ENCODE assay signal across 8 mouse cellular contexts in the genomic region with DNA sequence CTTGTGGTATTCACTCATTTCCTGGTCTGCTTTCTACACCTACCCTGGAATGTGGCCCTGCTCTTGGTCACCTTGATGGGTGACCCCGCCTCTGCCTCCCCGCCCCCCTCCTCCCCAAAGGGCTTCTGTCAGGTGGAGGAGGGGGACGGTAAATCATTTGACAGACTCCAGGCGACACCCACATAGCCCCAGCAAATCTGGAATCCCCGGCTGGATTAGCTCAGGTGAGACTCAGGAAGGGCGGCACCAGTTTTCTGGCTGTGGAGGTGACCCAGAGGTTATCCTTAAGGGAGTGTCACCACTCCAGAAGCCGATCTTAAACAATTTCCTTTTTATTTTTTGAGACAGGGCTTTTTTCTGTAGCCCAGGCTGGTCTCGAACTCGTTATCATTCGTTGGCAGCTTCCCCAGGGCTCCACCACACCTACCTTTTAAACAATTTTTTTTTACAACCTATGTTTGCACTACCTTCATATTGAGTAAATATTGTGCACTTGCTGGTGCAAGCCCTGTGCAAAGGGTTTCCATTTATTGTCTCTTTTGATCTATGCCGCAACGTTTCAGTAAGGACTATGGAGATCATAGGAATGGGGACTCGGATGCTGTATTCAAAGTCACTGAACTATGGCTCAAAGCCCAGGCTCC. TPM values are rescaled to one million over a fixed set of nuclear protein-coding genes. Genes with fewer than 3 reads are reported as not detected.
A peak's percentile ranks its signal among the peaks of the same experiment; 100 is the strongest.
DNase-seq lines count a peak whose midpoint lies in the region; ATAC-seq and TF ChIP-seq lines count a peak whose summit lies in the region.

No protein-coding gene starts in this region.

- no peak for TF ChIP-seq CTCF in gastrocnemius, adult 2 months (IDR thresholded peaks at IDR 0.05)
- no peak for TF ChIP-seq CTCF in MEL (IDR thresholded peaks at IDR 0.05 in 2 of 3, conservative IDR thresholded peaks at IDR 0.05 in 1 of 3; ENCODE audit: control insufficient read depth in 1 of 3, insufficient read depth in 1 of 3, low read depth in 2 of 3, low read length in 3 of 3, poor library complexity in 1 of 3, severe bottlenecking in 1 of 3)

- H3K4me2 ChIP-seq in heart, embryonic 14.5 days (ENCODE audit: low read length), result peak overlapping the region; percentile 85
- H3K4me2 ChIP-seq in midbrain, embryonic 12.5 days (replicated peaks), result peak overlapping the region; percentile 82

- intact Hi-C loops in gastrocnemius, adult 2 months (cut with DNase I), result loop anchor here (2.0 kb wide), 1 partner anchor 152 kb away; the partner anchor contains the start of gene Sfr1

- no peaks in the 10 kb centered on the region for H3K9me3 ChIP-seq in MEL (replicated peaks; ENCODE audit: insufficient read depth, low read length)
- no peaks in the 10 kb centered on the region for H3K9me3 ChIP-seq in heart, embryonic 14.5 days (ENCODE audit: control insufficient read depth, low read length)
- no peaks in the 10 kb centered on the region for H3K9me3 ChIP-seq in midbrain, embryonic 12.5 days

- H3K4me1 ChIP-seq in MEL (ENCODE audit: control insufficient read depth in 1 of 2, insufficient read depth in 2 of 2, low read length in 2 of 2), result peaks cover 5 to 9% of the 10 kb centered on the region in 2 experiments; a peak in 3 of 4 replicates
- peaks cover 5 to 32% of the 10 kb centered on the region in 2 experiments for H3K4me1 ChIP-seq in heart, embryonic 14.5 days (ENCODE audit: control insufficient read depth in 2 of 2, insufficient read depth in 2 of 2, low read length in 2 of 2)
- peaks cover 23% of the 10 kb centered on the region for H3K4me1 ChIP-seq in midbrain, embryonic 12.5 days

- ATAC-seq in heart, embryonic 14.5 days (ENCODE audit: insufficient number of reproducible peaks, insufficient read depth, low FRiP score, low read depth), result no peak
- peak; percentile 36 for ATAC-seq in midbrain, embryonic 12.5 days (ENCODE audit: low FRiP score, low read depth)

- peaks cover 0 to 19% of the 10 kb centered on the region in 2 experiments; a peak in 3 of 4 replicates for H3K36me3 ChIP-seq in MEL (ENCODE audit: control insufficient read depth in 1 of 2, insufficient read depth in 2 of 2, low read length in 2 of 2)
- no peaks in the 10 kb centered on the region for H3K36me3 ChIP-seq in heart, embryonic 14.5 days (ENCODE audit: control insufficient read depth, insufficient read depth, low read length)
- H3K36me3 ChIP-seq in midbrain, embryonic 12.5 days, result no peaks in the 10 kb centered on the region

- peak overlapping the region; percentile 88 for H3K4me3 ChIP-seq in gastrocnemius, adult 2 months
- H3K4me3 ChIP-seq in MEL (ENCODE audit: control insufficient read depth in 1 of 2, insufficient read depth in 1 of 2, low read depth in 2 of 2, low read length in 2 of 2), result peak overlapping the region; percentile 60 to 61
- H3K4me3 ChIP-seq in heart, embryonic 14.5 days (ENCODE audit: control insufficient read depth in 1 of 2, insufficient read depth in 1 of 2, low read depth in 1 of 2, low read length in 2 of 2), result peak overlapping the region; percentile 86 to 99
- peak overlapping the region; percentile 93 for H3K4me3 ChIP-seq in midbrain, embryonic 12.5 days

- peak overlapping the region; percentile 76 for H3K9ac ChIP-seq in MEL (ENCODE audit: control insufficient read depth, low read depth, low read length, poor library complexity, severe bottlenecking)
- peak overlapping the region; percentile 97 for H3K9ac ChIP-seq in heart, embryonic 14.5 days (ENCODE audit: low read length)
- peak overlapping the region; percentile 94 for H3K9ac ChIP-seq in midbrain, embryonic 12.5 days (replicated peaks)

- WGBS in heart, embryonic 14.5 days, result 13% methylated on average over 13 of the region's 13 CpGs
- WGBS in midbrain, embryonic 12.5 days, result 17% methylated on average over 13 of the region's 13 CpGs

- TF ChIP-seq POLR2A in MEL (IDR thresholded peaks at IDR 0.05; ENCODE audit: control insufficient read depth in 1 of 2, insufficient read depth in 1 of 2, low read depth in 1 of 2, low read length in 2 of 2, poor library complexity in 1 of 2), result no peak

- no peaks in the 10 kb centered on the region for H3K27me3 ChIP-seq in MEL (ENCODE audit: control insufficient read depth in 1 of 2, insufficient read depth in 2 of 2, low read length in 2 of 2)
- H3K27me3 ChIP-seq in heart, embryonic 14.5 days (ENCODE audit: control insufficient read depth, insufficient read depth, low read length), result no peaks in the 10 kb centered on the region
- peaks cover 13% of the 10 kb centered on the region for H3K27me3 ChIP-seq in midbrain, embryonic 12.5 days

- no peak; the same call in 1 of the 2 replicates for TF ChIP-seq RAD21 in MEL (IDR thresholded peaks at IDR 0.05; ENCODE audit: low read depth, low read length)

- H3K79me2 ChIP-seq in MEL (ENCODE audit: control insufficient read depth, insufficient read depth, low read length, poor library complexity), result peaks cover 35% of the 10 kb centered on the region

- H3K27ac ChIP-seq in gastrocnemius, adult 2 months, result peak overlapping the region; percentile 92
- peak overlapping the region; percentile 77 for H3K27ac ChIP-seq in MEL (ENCODE audit: control insufficient read depth, low read depth, low read length)
- H3K27ac ChIP-seq in heart, embryonic 14.5 days (replicated peaks in 1 of 2; ENCODE audit: control insufficient read depth in 1 of 2, insufficient read depth in 1 of 2, low read depth in 2 of 2, low read length in 2 of 2), result peak overlapping the region; percentile 98 to 99
- peak overlapping the region; percentile 92 for H3K27ac ChIP-seq in midbrain, embryonic 12.5 days (replicated peaks)

- no peak for DNase-seq in gastrocnemius, adult 2 months
- DNase-seq in gastrocnemius, adult 18-20 months (ENCODE audit: low spot score), result no peak
- no peak for DNase-seq in MEL (ENCODE audit: low read depth, low spot score)
- DNase-seq in kidney, postnatal 25 days, result peak; percentile 48 to 78
- no peak for DNase-seq in left cerebral cortex, adult 11 months (ENCODE audit: low spot score)
- DNase-seq in gastrocnemius, postnatal 10 days, result no peak

- TF ChIP-seq EP300 in MEL (IDR thresholded peaks at IDR 0.05; ENCODE audit: low read depth in 1 of 2, low read length in 2 of 2), result peak in 1 of 2 experiments; percentile 32; a peak in 2 of 4 replicates

TF ChIP-seq in MEL, 35 proteins besides CTCF, POLR2A, EP300 and RAD21:
- TF ChIP-seq ZC3H11A (IDR thresholded peaks at IDR 0.05; ENCODE audit: low read depth, low read length) (no peak), MYB (IDR thresholded peaks at IDR 0.05; ENCODE audit: low read depth, low read length) (peak; percentile 44; the same call in 1 of the 2 replicates), TCF12 (IDR thresholded peaks at IDR 0.05; ENCODE audit: low read depth, low read length) (peak; percentile 46; the same call in 1 of the 2 replicates), ETS1 (IDR thresholded peaks at IDR 0.05; ENCODE audit: low read depth, low read length) (peak; percentile 40; the same call in 1 of the 2 replicates), ZNF384 (IDR thresholded peaks at IDR 0.05; ENCODE audit: low read depth, low read length) (peak; percentile 78), MAFK (IDR thresholded peaks at IDR 0.05; ENCODE audit: borderline replicate concordance, low read depth, low read length) (no peak), MAZ (IDR thresholded peaks at IDR 0.05; ENCODE audit: low read depth, low read length) (0 out of 2 replicates have a peak, but pooled peaks have one; percentile 14), HCFC1 (IDR thresholded peaks at IDR 0.05; ENCODE audit: low read depth, low read length) (0 out of 2 replicates have a peak, but pooled peaks have one; percentile 5)

RNA-seq across cellular contexts. Expression of gene Slk, which starts 0.8 kb away (rescaled TPM):
- 10 to 100 TPM; 36.1 to 37.7 TPM for total RNA-seq in gastrocnemius, adult 2 months (2021)
- 10 to 100 TPM; 27.2 to 35.6 TPM for total RNA-seq in gastrocnemius, adult 18-20 months (2021)
- 58.2 and 65.0 TPM in 2 replicates for total RNA-seq in MEL (2012; rRNA removed)
- polyA plus RNA-seq in MEL (2012; ENCODE audit: insufficient read depth in 1 of 2, insufficient read length in 2 of 2, low read depth in 1 of 2, low replicate concordance in 2 of 2, missing spikeins in 1 of 2), result 100 to 1,000 TPM in 1 of 2 experiments, 10 to 100 TPM in 1; 88.2 to 103 TPM
- 24.1 and 26.5 TPM in 2 replicates for polyA plus RNA-seq in heart, embryonic 14.5 days (2014; fragmentation: Nextera tagmentation; extraction: Ambion mirVana)
- polyA plus RNA-seq in midbrain, embryonic 12.5 days (2016; fragmentation: Nextera tagmentation; extraction: Ambion mirVana), result 9.0 and 10.6 TPM in 2 replicates
- 10 to 100 TPM; 35.5 to 43.7 TPM for total RNA-seq in gastrocnemius, postnatal 10 days (2021)

RNA-seq across cellular contexts. Expression of gene Stn1, which starts 41.4 kb away (rescaled TPM):
- 1 to 10 TPM; 3.8 to 5.6 TPM for total RNA-seq in gastrocnemius, adult 2 months (2021)
- total RNA-seq in gastrocnemius, adult 18-20 months (2021), result 1 to 10 TPM; 4.2 to 4.9 TPM
- 9.7 and 10.2 TPM in 2 replicates for total RNA-seq in MEL (2012; rRNA removed)
- 10 to 100 TPM in 1 of 2 experiments, not detected in 1; 13.6 TPM for polyA plus RNA-seq in MEL (2012; ENCODE audit: insufficient read depth in 1 of 2, insufficient read length in 2 of 2, low read depth in 1 of 2, low replicate concordance in 2 of 2, missing spikeins in 1 of 2)
- 38.2 and 38.9 TPM in 2 replicates for polyA plus RNA-seq in heart, embryonic 14.5 days (2014; fragmentation: Nextera tagmentation; extraction: Ambion mirVana)
- 41.9 and 45.9 TPM in 2 replicates for polyA plus RNA-seq in midbrain, embryonic 12.5 days (2016; fragmentation: Nextera tagmentation; extraction: Ambion mirVana)
- total RNA-seq in gastrocnemius, postnatal 10 days (2021), result 10 to 100 TPM; 10.5 to 15.2 TPM

Comparison
In these comparisons a context has a peak if more than half of its experiments do, and no peak if none do; other contexts are left out.
1. DNase-seq: peak in kidney, postnatal 25 days (2 of 2); none in gastrocnemius, adult 2 months (single experiment), gastrocnemius, adult 18-20 months (single experiment), MEL (single experiment), left cerebral cortex, adult 11 months (single experiment) and gastrocnemius, postnatal 10 days (single experiment).
2. Peak in every context shown above with its lines, with median percentiles within 50 percentile points of each other: H3K27ac ChIP-seq, H3K4me3 ChIP-seq and H3K9ac ChIP-seq.